Mouse (Mus musculus): ENCODE results near the gene Mospd3. TPM values are rescaled to one million over a fixed set of nuclear protein-coding genes. Genes with fewer than 3 reads are reported as not detected.

Gene Mospd3
- polyA plus RNA-seq, 1 experiment = 90.3 TPM

- TF ChIP-seq CTCF (IDR thresholded peaks at IDR 0.05; ENCODE audit: extremely low read depth, insufficient read depth, insufficient read length, insufficient replicate concordance) (no peak), POLR2A (IDR thresholded peaks at IDR 0.05; ENCODE audit: low read depth, low read length) (no peak)
- Histone ChIP-seq H3K27ac (ENCODE audit: insufficient read depth, low read length) (no peak within 1 kb of the TSS), H3K27me3 (ENCODE audit: control insufficient read depth, insufficient read depth, low read length) (peaks cover 9% of the 10 kb centered on the region), H3K4me1 (ENCODE audit: control insufficient read depth, insufficient read depth, insufficient read length) (no peaks in the 10 kb centered on the region), H3K4me3 (ENCODE audit: extremely low read depth, insufficient read depth, insufficient read length) (no peak within 1 kb of the TSS), H3K36me3 (ENCODE audit: control insufficient read depth, insufficient read depth, low read length) (no peaks in the 10 kb centered on the region)
- DNase-seq (ENCODE audit: low read depth in 1 of 2, low spot score in 2 of 2) = no peak
- WGBS = 2% methylated on average over 37 of the region's 37 CpGs
Observed at GRCm38 (mm10) chr5:137553411-137553837, 47.4 kb downstream of the Mospd3 start, which contains the start of gene Actl6b. Actl6b (plus strand) TSS chr5:137553517.

DNA sequence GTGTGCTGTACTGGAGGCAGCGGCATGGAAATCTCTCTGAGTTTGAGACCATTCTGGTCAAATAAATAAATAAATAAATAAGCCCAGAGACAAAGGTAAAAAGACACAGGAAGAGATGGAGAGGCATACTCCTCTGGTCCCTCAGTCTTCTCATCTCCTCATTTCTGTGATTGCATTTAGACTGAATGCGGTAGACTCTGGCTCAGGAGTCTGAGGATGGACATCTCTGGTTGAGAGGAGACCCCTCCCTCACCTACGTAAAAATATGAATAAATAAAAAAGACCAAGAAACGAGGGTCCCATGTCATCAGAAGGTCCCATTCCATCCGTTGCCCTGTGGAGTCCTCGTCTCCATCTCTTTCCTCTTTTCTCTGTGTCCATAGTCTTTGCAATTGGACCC, 47.9 kb downstream of the Mospd3 start:
- H3K36me3 ChIP-seq (ENCODE audit: control insufficient read depth, insufficient read depth, low read length) = no peaks in the 10 kb centered on the region
- WGBS = 31% methylated on average over 6 of the region's 6 CpGs
- H3K27ac ChIP-seq (ENCODE audit: insufficient read depth, low read length) = no peak overlapping the region
- DNase-seq (ENCODE audit: low read depth in 1 of 2, low spot score in 2 of 2) = no peak
- no peak for TF ChIP-seq CTCF (IDR thresholded peaks at IDR 0.05; ENCODE audit: extremely low read depth, insufficient read depth, insufficient read length, insufficient replicate concordance)
- no peak for TF ChIP-seq POLR2A (IDR thresholded peaks at IDR 0.05; ENCODE audit: low read depth, low read length)
- no peak overlapping the region for H3K4me3 ChIP-seq (ENCODE audit: extremely low read depth, insufficient read depth, insufficient read length)
- no peaks in the 10 kb centered on the region for H3K4me1 ChIP-seq (ENCODE audit: control insufficient read depth, insufficient read depth, insufficient read length)
- peaks cover 9% of the 10 kb centered on the region for H3K27me3 ChIP-seq (ENCODE audit: control insufficient read depth, insufficient read depth, low read length)

DNA sequence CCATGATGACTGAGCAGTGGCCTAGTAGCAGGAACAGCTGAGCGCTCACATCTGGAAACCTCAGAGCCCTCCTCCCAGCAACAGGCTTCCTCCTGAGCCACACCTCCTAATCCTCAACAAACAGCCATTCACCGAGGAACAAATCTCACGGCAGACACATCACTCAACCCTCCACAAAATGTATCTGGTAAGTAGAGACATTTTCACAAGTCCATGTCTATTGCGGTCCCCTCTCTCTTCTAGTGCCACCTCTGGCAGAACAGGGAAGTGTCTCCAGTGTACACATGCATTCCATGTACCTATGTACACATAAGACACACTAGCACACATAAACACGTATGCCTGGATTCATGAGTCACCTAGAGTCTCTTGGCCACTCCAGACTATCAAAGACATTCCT, 49.7 kb downstream of the Mospd3 start:
- peaks cover 9% of the 10 kb centered on the region for H3K27me3 ChIP-seq (ENCODE audit: control insufficient read depth, insufficient read depth, low read length)
- H3K36me3 ChIP-seq (ENCODE audit: control insufficient read depth, insufficient read depth, low read length) = no peaks in the 10 kb centered on the region
- TF ChIP-seq POLR2A (IDR thresholded peaks at IDR 0.05; ENCODE audit: low read depth, low read length) (no peak), CTCF (IDR thresholded peaks at IDR 0.05; ENCODE audit: extremely low read depth, insufficient read depth, insufficient read length, insufficient replicate concordance) (no peak)
- H3K4me3 ChIP-seq (ENCODE audit: extremely low read depth, insufficient read depth, insufficient read length) = no peak overlapping the region
- WGBS = 83% methylated on average over 5 of the region's 5 CpGs
- no peak overlapping the region for H3K27ac ChIP-seq (ENCODE audit: insufficient read depth, low read length)
- no peak for DNase-seq (ENCODE audit: low read depth in 1 of 2, low spot score in 2 of 2)
- no peaks in the 10 kb centered on the region for H3K4me1 ChIP-seq (ENCODE audit: control insufficient read depth, insufficient read depth, insufficient read length)

- Histone ChIP-seq H3K4me1 (ENCODE audit: control insufficient read depth, insufficient read depth, insufficient read length) (no peaks in the 10 kb centered on the region), H3K36me3 (ENCODE audit: control insufficient read depth, insufficient read depth, low read length) (no peaks in the 10 kb centered on the region), H3K4me3 (ENCODE audit: extremely low read depth, insufficient read depth, insufficient read length) (no peak overlapping the region), H3K27me3 (ENCODE audit: control insufficient read depth, insufficient read depth, low read length) (peaks cover 9% of the 10 kb centered on the region), H3K27ac (ENCODE audit: insufficient read depth, low read length) (no peak overlapping the region)
- no peak for DNase-seq (ENCODE audit: low read depth in 1 of 2, low spot score in 2 of 2)
- WGBS = 85% methylated on average over 2 of the region's 2 CpGs
- TF ChIP-seq CTCF (IDR thresholded peaks at IDR 0.05; ENCODE audit: extremely low read depth, insufficient read depth, insufficient read length, insufficient replicate concordance) (no peak), POLR2A (IDR thresholded peaks at IDR 0.05; ENCODE audit: low read depth, low read length) (no peak)
Observed at GRCm38 (mm10) chr5:137549840-137550239, 51.0 kb downstream of the Mospd3 start.

Other genes starting within 250 kb of the Mospd3 start
- 0.02 and 0.06 TPM in 2 replicates for gene Zan, start 124.0 kb downstream of the Mospd3 start, polyA plus RNA-seq (2012; rRNA removed)
- gene Pop7, start 98.5 kb downstream of the Mospd3 start, polyA plus RNA-seq (2012; rRNA removed) = 26.6 and 40.1 TPM in 2 replicates
- 40.3 and 49.8 TPM in 2 replicates for gene Gigyf1, start 82.5 kb downstream of the Mospd3 start, polyA plus RNA-seq (2012; rRNA removed)
- not detected in 2 replicates for gene Epo, start 67.8 kb downstream of the Mospd3 start, polyA plus RNA-seq (2012; rRNA removed)
- 762 and 932 TPM in 2 replicates for gene Gnb2, start 67.5 kb downstream of the Mospd3 start, polyA plus RNA-seq (2012; rRNA removed)
- gene Actl6b, start 47.5 kb downstream of the Mospd3 start, polyA plus RNA-seq (2012; rRNA removed) = not detected in 2 replicates
- gene Tfr2, start 31.2 kb downstream of the Mospd3 start, polyA plus RNA-seq (2012; rRNA removed) = 12.2 and 12.9 TPM in 2 replicates
- 69.6 and 88.0 TPM in 2 replicates for gene Pcolce, start 12.7 kb upstream of the Mospd3 start, polyA plus RNA-seq (2012; rRNA removed)
- 0.25 and 0.26 TPM in 2 replicates for gene Fbxo24, start 27.9 kb upstream of the Mospd3 start, polyA plus RNA-seq (2012; rRNA removed)
- 249 and 293 TPM in 2 replicates for gene Lrch4, start 28.1 kb upstream of the Mospd3 start, polyA plus RNA-seq (2012; rRNA removed)
- gene Gm20605, start 28.1 kb upstream of the Mospd3 start, polyA plus RNA-seq (2012; rRNA removed) = 69.4 and 70.9 TPM in 2 replicates
- gene Sap25, start 40.3 kb upstream of the Mospd3 start, polyA plus RNA-seq (2012; rRNA removed) = 328 and 407 TPM in 2 replicates
- gene Irs3, start 44.7 kb upstream of the Mospd3 start, polyA plus RNA-seq (2012; rRNA removed) = 0.79 and 1.0 TPM in 2 replicates
- 16.5 and 23.3 TPM in 2 replicates for gene Agfg2, start 83.7 kb upstream of the Mospd3 start, polyA plus RNA-seq (2012; rRNA removed)
- 1.2 and 1.9 TPM in 2 replicates for gene Nyap1, start 140.5 kb upstream of the Mospd3 start, polyA plus RNA-seq (2012; rRNA removed)
- 133 and 180 TPM in 2 replicates for gene Tsc22d4, start 144.7 kb upstream of the Mospd3 start, polyA plus RNA-seq (2012; rRNA removed)
- 43.9 and 55.3 TPM in 2 replicates for gene Ppp1r35, start 177.8 kb upstream of the Mospd3 start, polyA plus RNA-seq (2012; rRNA removed)
- gene Mepce, start 186.6 kb upstream of the Mospd3 start, polyA plus RNA-seq (2012; rRNA removed) = 36.9 and 44.4 TPM in 2 replicates
- gene Zcwpw1, start 186.7 kb upstream of the Mospd3 start, polyA plus RNA-seq (2012; rRNA removed) = 1.6 and 2.4 TPM in 2 replicates
- 22.5 and 41.5 TPM in 2 replicates for gene Pilra, start 235.2 kb upstream of the Mospd3 start, polyA plus RNA-seq (2012; rRNA removed)

Data from spleen, adult 2 months (tissue).